Mouse (Mus musculus): ENCODE measurements around the gene Trim28. TPM values are rescaled to one million over a fixed set of nuclear protein-coding genes. Genes with fewer than 3 reads are reported as not detected.

The Trim28 gene
- polyA plus RNA-seq, 1 experiment from 2014 or later, result 447 TPM

DNA sequence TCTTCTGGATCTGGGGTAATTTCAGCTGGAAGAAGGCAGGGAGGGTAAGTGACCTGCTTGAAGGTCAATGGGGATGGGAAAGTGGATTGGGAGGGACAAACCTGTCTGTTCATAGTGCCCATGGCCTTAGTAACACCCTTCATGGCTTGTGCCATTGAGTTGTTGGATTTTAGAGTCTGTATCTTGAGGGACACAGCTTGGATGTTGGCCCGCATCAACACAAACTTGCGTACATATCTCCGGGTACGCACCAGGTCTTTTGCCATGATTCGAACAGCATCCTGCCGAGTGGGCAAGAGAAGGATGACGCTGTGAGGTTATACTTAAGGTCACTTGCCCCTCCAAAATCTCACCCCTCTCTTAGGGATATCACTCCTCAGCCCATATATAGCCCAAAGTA lies 33.6 kb downstream of the Trim28 start:
- in situ Hi-C loops (cut with MboI; ENCODE audit: low pct_unique_long_range_greater_than_20kb), result no loop called here
- CTCF ChIA-PET, result no interaction called here
- POLR2A ChIA-PET, result no interaction called here
- no peak for TF ChIP-seq CTCF (IDR thresholded peaks at IDR 0.05)
- no peaks in the 10 kb centered on the region for H3K27me3 ChIP-seq
- ATAC-seq, result no peak
- DNase-seq (ENCODE audit: low read depth, low spot score), result no peak

DNA sequence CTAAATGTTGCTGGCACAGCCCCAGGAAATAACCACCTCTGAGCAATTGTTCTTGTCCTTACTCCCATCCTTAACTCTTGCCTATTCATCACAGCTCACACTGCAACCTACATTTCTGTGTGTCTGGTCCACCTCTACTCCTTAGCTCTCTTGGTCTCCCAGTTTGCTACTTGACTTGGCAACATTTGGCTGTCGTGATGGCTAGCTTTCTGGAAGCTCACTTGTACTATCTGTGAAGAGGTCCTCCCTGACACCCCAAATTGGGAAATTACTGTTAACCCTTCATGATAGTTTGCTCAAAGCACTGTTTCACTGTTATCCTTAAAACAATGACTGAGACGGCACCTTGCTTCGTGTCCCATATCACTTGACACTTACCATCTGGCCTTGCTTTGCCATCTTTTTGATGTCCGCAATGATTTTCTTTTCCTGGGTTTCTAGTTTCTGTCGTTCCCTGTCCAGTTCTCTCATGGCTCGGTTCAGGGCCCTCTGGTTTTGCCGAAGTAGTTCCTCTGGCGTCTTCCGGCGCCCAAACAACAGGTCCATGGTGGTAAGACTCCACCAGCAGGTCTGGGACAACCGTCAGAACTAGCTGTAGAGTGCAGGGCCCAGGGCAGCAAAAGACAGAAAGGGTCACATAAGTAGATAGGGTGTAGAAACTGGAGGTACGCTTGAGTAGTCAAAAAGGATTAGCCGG lies 34.7 kb downstream of the Trim28 start:
- DNase-seq (ENCODE audit: low read depth, low spot score), result no peak
- ChIA-PET POLR2A (no interaction called here), CTCF (no interaction called here)
- TF ChIP-seq CTCF (IDR thresholded peaks at IDR 0.05), result no peak
- H3K27me3 ChIP-seq, result no peaks in the 10 kb centered on the region
- ATAC-seq, result no peak
- in situ Hi-C loops (cut with MboI; ENCODE audit: low pct_unique_long_range_greater_than_20kb), result no loop called here

- ChIA-PET CTCF (interaction anchor here (0.9 kb wide), 1 partner anchor 9 kb away, joined by 3 read pairs; no protein-coding TSS in a partner anchor), POLR2A (no interaction called here)
- ATAC-seq (peak; percentile 64), DNase-seq (ENCODE audit: low read depth, low spot score) (no peak)
- TF ChIP-seq CTCF (IDR thresholded peaks at IDR 0.05), result no peak
- H3K27me3 ChIP-seq, result no peaks in the 10 kb centered on the region
- in situ Hi-C loops (cut with MboI; ENCODE audit: low pct_unique_long_range_greater_than_20kb), result no loop called here
Measured at GRCm38 (mm10) chr7:13034148-13034977, 35.4 kb downstream of the Trim28 start, which contains the start of gene Chmp2a. Chmp2a (minus strand) TSS chr7:13034807.

GRCm38 (mm10) chr7:13035211-13035855 lies 36.4 kb downstream of the Trim28 start:
- in situ Hi-C loops (cut with MboI; ENCODE audit: low pct_unique_long_range_greater_than_20kb), result no loop called here
- ChIA-PET POLR2A (no interaction called here), CTCF (interaction anchor here (0.9 kb wide), 1 partner anchor 10 kb away, joined by 3 read pairs; no protein-coding TSS in a partner anchor)
- DNase-seq (ENCODE audit: low read depth, low spot score), result no peak
- TF ChIP-seq CTCF (IDR thresholded peaks at IDR 0.05), result no peak
- H3K27me3 ChIP-seq, result no peaks in the 10 kb centered on the region
- ATAC-seq, result no peak

DNA sequence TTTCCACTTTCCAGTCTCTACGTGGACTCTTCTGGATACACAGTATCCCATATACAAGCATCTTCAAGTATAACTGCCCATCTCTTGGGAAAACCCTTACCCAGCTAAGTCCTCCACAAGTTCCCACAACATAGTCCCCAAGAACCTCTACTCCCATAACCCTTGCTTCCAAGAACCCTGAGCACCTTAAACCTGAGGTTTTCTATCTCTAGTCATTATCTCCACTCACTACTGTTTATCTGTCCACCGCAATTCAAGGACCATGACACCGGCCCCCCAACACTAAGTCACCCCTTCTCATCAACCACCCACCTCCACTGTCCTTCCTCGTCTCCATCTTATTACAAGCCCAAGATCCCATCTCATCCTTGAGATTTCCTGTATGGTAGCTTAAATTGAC lies 37.9 kb downstream of the Trim28 start:
- no peak for DNase-seq (ENCODE audit: low read depth, low spot score)
- no peak for TF ChIP-seq CTCF (IDR thresholded peaks at IDR 0.05)
- H3K27me3 ChIP-seq, result no peaks in the 10 kb centered on the region
- ChIA-PET POLR2A (interaction anchor here (1.2 to 1.7 kb wide), 2 partner anchors 9 to 17 kb away, joined by 3 to 8 read pairs; no protein-coding TSS in a partner anchor), CTCF (no interaction called here)
- in situ Hi-C loops (cut with MboI; ENCODE audit: low pct_unique_long_range_greater_than_20kb), result no loop called here
- ATAC-seq, result no peak

- TF ChIP-seq CTCF (IDR thresholded peaks at IDR 0.05), result no peak
- ATAC-seq (peak; percentile 1), DNase-seq (ENCODE audit: low read depth, low spot score) (no peak)
- in situ Hi-C loops (cut with MboI; ENCODE audit: low pct_unique_long_range_greater_than_20kb), result no loop called here
- ChIA-PET POLR2A (interaction anchor here (1.7 kb wide), 1 partner anchor 9 kb away, joined by 8 read pairs; no protein-coding TSS in a partner anchor), CTCF (no interaction called here)
- no peaks in the 10 kb centered on the region for H3K27me3 ChIP-seq
Measured at GRCm38 (mm10) chr7:13037366-13037765, 38.5 kb downstream of the Trim28 start.

DNA sequence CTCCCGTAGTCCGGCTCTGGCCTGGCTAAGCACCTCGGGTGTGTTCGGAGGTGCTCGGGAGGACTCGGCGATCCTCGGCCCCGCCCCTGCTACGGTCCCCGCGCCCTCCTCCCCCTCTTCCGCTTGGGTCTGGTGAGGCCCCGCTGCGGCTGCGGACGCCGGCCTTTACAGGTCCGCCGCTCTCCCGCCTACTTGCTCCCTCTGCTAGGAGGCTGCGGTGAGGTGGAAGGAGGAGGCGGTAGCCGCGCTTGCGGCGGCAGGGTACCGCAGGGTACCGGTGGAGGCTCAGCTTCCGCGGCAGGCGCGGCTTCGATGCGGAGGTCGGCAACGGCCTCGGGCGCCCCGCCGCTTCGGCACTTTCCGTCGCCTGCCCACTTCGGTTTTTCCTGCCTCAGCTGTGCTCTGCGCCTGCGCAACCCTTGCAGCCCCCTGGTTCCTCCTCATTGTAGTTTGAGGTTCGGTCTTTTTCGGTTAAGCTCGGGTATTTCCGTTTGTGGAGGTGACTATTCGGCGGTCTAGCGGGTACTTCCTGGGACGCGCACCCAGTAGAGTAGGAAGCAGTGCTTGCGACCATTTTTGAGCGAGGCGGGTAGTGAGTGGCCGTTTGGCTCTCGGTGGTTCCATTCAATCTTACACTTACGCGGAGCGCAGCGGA lies 39.1 kb downstream of the Trim28 start, which contains the start of gene Ube2m:
Gene Ube2m, minus strand, starts transcription at position 375 of the 655 bp plus-strand sequence.
- no peaks in the 10 kb centered on the region for H3K27me3 ChIP-seq
- peak; percentile 92 for DNase-seq (ENCODE audit: low read depth, low spot score)
- in situ Hi-C loops (cut with MboI; ENCODE audit: low pct_unique_long_range_greater_than_20kb), result no loop called here
- CTCF ChIA-PET, result interaction anchor here (1.7 to 4.1 kb wide), 2 partner anchors 23 to 28 kb away, joined by 3 to 19 read pairs; partner anchors contain the start of gene Zbtb45
- no peak for TF ChIP-seq CTCF (IDR thresholded peaks at IDR 0.05)
- POLR2A ChIA-PET, result interaction anchor here (1.7 to 2.3 kb wide), 2 partner anchors 10 to 13 kb away, joined by 8 read pairs; no protein-coding TSS in a partner anchor
- peak; percentile 75 for ATAC-seq

DNA sequence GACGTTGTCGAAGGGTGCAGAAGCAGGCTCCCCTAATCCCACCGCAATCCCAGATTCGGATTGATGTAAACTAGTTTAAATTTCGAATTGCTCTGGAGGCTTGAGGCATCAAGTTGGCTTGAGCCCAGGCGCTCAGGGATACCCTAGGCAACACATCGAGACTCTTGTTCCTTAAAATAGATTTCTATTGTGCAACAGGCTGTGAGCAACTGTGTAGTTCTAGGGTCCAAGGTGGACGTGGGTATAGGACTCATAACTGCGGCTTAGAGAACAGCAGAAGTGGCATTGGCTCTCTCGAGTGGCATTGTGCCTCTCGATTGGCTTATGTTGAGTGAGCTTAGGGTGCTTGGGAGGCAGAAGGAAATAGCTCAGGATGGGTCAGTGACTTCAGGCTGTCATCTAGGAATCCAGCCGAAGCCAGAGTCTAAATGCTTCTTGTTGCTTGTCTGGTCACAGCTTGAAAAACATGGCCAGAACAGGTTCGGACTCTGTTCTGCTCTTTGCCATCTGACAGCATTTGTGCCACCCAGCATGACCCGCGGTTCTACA lies 39.8 kb downstream of the Trim28 start:
- TF ChIP-seq CTCF (IDR thresholded peaks at IDR 0.05), result no peak
- ChIA-PET CTCF (interaction anchor here (1.6 to 4.1 kb wide), 3 partner anchors 14 to 28 kb away, joined by 3 to 19 read pairs (median 6); partner anchors contain the start of gene Zbtb45), POLR2A (interaction anchor here (2.3 kb wide), 1 partner anchor 13 kb away, joined by 8 read pairs; no protein-coding TSS in a partner anchor)
- in situ Hi-C loops (cut with MboI; ENCODE audit: low pct_unique_long_range_greater_than_20kb), result no loop called here
- no peaks in the 10 kb centered on the region for H3K27me3 ChIP-seq
- peak; percentile 3 for ATAC-seq
- DNase-seq (ENCODE audit: low read depth, low spot score), result no peak

DNA sequence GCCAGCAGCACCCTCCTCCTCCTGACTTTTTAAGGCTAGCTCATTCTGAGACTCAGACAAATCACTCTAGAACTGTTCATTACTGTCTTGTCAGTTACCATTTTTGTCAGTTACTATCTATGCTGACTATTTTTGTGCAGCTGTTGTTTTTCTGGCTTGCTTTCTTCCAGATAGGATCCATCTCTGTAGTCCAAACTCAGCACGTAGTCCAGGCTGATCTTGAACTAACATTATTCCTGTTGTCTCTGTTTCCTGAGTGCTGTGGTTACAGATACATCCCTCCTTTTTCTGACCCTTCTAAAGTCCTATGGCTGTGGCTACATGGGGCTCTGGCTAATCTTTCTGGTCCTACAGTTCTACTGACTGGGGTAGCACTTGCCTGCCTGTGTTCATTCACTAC lies 40.3 kb downstream of the Trim28 start:
- DNase-seq (ENCODE audit: low read depth, low spot score) (no peak), ATAC-seq (no peak)
- ChIA-PET CTCF (interaction anchor here (1.6 to 4.1 kb wide), 3 partner anchors 14 to 29 kb away, joined by 3 to 19 read pairs (median 6); partner anchors contain the start of gene Zbtb45), POLR2A (interaction anchor here (2.3 kb wide), 1 partner anchor 14 kb away, joined by 8 read pairs; no protein-coding TSS in a partner anchor)
- no peaks in the 10 kb centered on the region for H3K27me3 ChIP-seq
- no peak for TF ChIP-seq CTCF (IDR thresholded peaks at IDR 0.05)
- in situ Hi-C loops (cut with MboI; ENCODE audit: low pct_unique_long_range_greater_than_20kb), result no loop called here
